Mouse (Mus musculus) thymus, adult 2 months (tissue): ENCODE data around the gene 6030468B19Rik. TPM values are rescaled to one million over a fixed set of nuclear protein-coding genes. Genes with fewer than 3 reads are reported as not detected.

ENCODE experiments used
- DNase-seq: peaks from one replicate; pipeline ENCODE4 v3.0.0; 2021
- H3K27ac ChIP-seq: fragments of 200-500 bp; 2 replicates; pipeline ENCODE4 v1.5.1; 2012; ENCODE audit warnings: low read length, control low read depth; ENCODE audit not compliant: control insufficient read depth, insufficient read depth
- H3K27me3 ChIP-seq: fragments of 200-500 bp; 2 replicates; pipeline ENCODE4 v1.6.1; 2012; ENCODE audit warnings: mild to moderate bottlenecking, low read length, moderate library complexity, mixed read lengths; ENCODE audit not compliant: control insufficient read depth, insufficient read depth
- H3K36me3 ChIP-seq: fragments of 200-500 bp; 2 replicates; pipeline ENCODE4 v1.6.1; 2012; ENCODE audit warnings: mild to moderate bottlenecking, low read length, moderate library complexity; ENCODE audit not compliant: control insufficient read depth, insufficient read depth
- H3K4me1 ChIP-seq: fragments of 200-500 bp; replicated peaks from 2 replicates; pipeline ENCODE4 v1.6.1; 2012; ENCODE audit warnings: low read length; ENCODE audit not compliant: control insufficient read depth, insufficient read depth
- H3K4me3 ChIP-seq: fragments of 200-500 bp; 2 replicates; pipeline ENCODE4 v1.5.1; 2012; ENCODE audit warnings: mild to moderate bottlenecking, low read length, control low read depth, moderate library complexity; ENCODE audit not compliant: control insufficient read depth, insufficient read depth
- CTCF ChIP-seq: fragments of 200-500 bp; IDR thresholded peaks from 2 replicates; pipeline ENCODE4 v1.5.1; 2012; ENCODE audit warnings: mild to moderate bottlenecking, control low read depth, low read length, moderate library complexity, borderline replicate concordance; ENCODE audit not compliant: control insufficient read depth, poor library complexity, insufficient read depth; ENCODE audit errors: extremely low read depth
- POLR2A ChIP-seq: fragments of 200-500 bp; IDR thresholded peaks from 2 replicates; pipeline ENCODE4 v1.6.1; 2012; ENCODE audit warnings: mild to moderate bottlenecking, low read length, control low read depth, moderate library complexity; ENCODE audit not compliant: control insufficient read depth, poor library complexity, insufficient read depth; ENCODE audit errors: extremely low read depth
- WGBS: fragments of 180-500 bp; shearing (Covaris S2); methylation state at CpG from one replicate; pipeline ENCODE4 v1.1.7; 2018; 5-methylcytosine and 5-hydroxymethylcytosine counted together
- polyA plus RNA-seq: library from polyadenylated mRNA; depleted of rRNA; stranded (reverse); fragments of >200 nt; gene quantifications from 2 replicates; pipeline ENCODE4 v1.2.3, GENCODE M21; 2012

6030468B19Rik gene
- polyA plus RNA-seq, 1 experiment: 1.7 TPM

DNA sequence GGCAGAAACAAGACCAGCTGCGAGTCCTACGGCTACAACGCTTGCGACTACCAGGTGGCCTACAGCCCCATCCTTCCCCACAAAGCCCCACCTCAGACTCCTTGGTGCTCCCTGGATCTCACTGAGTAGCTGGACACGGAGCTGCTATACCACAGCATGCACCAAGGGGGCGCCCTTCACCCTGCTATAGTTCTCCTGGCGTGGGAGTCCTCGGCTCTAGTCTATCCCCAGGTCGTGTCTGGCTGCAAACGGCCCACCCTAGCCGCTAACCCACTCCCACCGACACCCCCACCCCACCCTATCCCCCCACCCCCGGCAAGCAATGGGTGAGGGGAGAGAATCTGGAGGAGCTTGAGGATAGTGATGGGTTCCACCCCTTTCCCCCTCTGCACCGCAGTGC is 7.2 kb upstream of the 6030468B19Rik start:
- H3K4me1 ChIP-seq: peaks cover 37% of the 10 kb centered on the region
- no peaks in the 10 kb centered on the region for H3K27me3 ChIP-seq
- H3K27ac ChIP-seq: no peak overlapping the region
- DNase-seq: peak; percentile 74
- WGBS: 20% methylated on average over 14 of the region's 14 CpGs
- peak; percentile 75 for TF ChIP-seq CTCF
- no peak for TF ChIP-seq POLR2A
- peaks cover 39% of the 10 kb centered on the region for H3K36me3 ChIP-seq
- H3K4me3 ChIP-seq: no peak overlapping the region

GRCm38 (mm10) chr11:117790703-117791440 is 6.6 kb upstream of the 6030468B19Rik start:
- 79% methylated on average over 23 of the region's 23 CpGs for WGBS
- no peak for DNase-seq
- TF ChIP-seq CTCF (peak; percentile 19; the same call in 1 of the 2 replicates), POLR2A (no peak)
- peaks cover 37% of the 10 kb centered on the region for H3K36me3 ChIP-seq
- no peak overlapping the region for H3K4me3 ChIP-seq
- no peak overlapping the region for H3K27ac ChIP-seq
- peaks cover 37% of the 10 kb centered on the region for H3K4me1 ChIP-seq
- no peaks in the 10 kb centered on the region for H3K27me3 ChIP-seq

- Histone ChIP-seq H3K4me1 (peaks cover 41% of the 10 kb centered on the region), H3K4me3 (no peak overlapping the region), H3K27ac (no peak overlapping the region), H3K27me3 (no peaks in the 10 kb centered on the region), H3K36me3 (peaks cover 36% of the 10 kb centered on the region)
- 94% methylated on average over 9 of the region's 9 CpGs for WGBS
- DNase-seq: no peak
- TF ChIP-seq POLR2A: no peak
- no peak for TF ChIP-seq CTCF
These were observed 6.1 kb upstream of the 6030468B19Rik start for GRCm38 (mm10) chr11:117791441-117791761.

GRCm38 (mm10) chr11:117792281-117792888 is 5.1 kb upstream of the 6030468B19Rik start:
- no peak overlapping the region for H3K27ac ChIP-seq

GRCm38 (mm10) chr11:117794035-117794551 is 3.4 kb upstream of the 6030468B19Rik start:
- peak; percentile 33 for DNase-seq
- TF ChIP-seq CTCF: no peak
- TF ChIP-seq POLR2A: no peak
- Histone ChIP-seq H3K4me3 (no peak overlapping the region), H3K27me3 (no peaks in the 10 kb centered on the region), H3K36me3 (peaks cover 15% of the 10 kb centered on the region; the same call in 1 of the 2 replicates), H3K27ac (no peak overlapping the region), H3K4me1 (peaks cover 63% of the 10 kb centered on the region)
- 15% methylated on average over 4 of the region's 4 CpGs for WGBS

More at GRCm38 (mm10) chr11:117792281-117792888, 5.1 kb upstream of the 6030468B19Rik start:
- TF ChIP-seq POLR2A (no peak), CTCF (no peak)
- Histone ChIP-seq H3K36me3 (peaks cover 26% of the 10 kb centered on the region), H3K27me3 (no peaks in the 10 kb centered on the region), H3K4me1 (peaks cover 47% of the 10 kb centered on the region), H3K4me3 (no peak overlapping the region)
- DNase-seq: peak; percentile 51
- WGBS: 14% methylated on average over 22 of the region's 22 CpGs

DNA sequence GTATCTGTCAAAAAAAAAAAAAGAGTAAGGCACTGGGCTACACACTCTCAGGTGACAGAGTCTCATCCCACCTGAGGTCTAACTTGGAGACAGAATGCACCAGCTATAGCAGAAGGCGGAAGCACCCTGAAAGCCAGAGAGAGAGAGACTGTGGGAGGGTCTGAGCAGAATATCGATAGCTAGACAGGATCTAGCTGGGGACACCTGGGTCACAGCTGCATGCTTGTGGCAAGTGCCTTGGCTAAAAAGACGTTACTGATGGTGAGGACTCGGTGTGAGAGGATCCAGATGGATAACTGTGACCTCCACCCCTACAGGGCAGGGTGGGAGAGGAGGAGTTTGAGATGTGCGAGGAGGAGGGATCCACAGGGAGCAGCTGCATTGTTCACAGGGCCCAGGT is 506 bp upstream of the 6030468B19Rik start:
- Histone ChIP-seq H3K27me3 (no peaks in the 10 kb centered on the region), H3K4me1 (peaks cover 51% of the 10 kb centered on the region), H3K27ac (no peak overlapping the region), H3K4me3 (no peak overlapping the region), H3K36me3 (peaks cover 5% of the 10 kb centered on the region; the same call in 1 of the 2 replicates)
- no peak for DNase-seq
- TF ChIP-seq POLR2A: no peak
- TF ChIP-seq CTCF: no peak
- 13% methylated on average over 5 of the region's 5 CpGs for WGBS

DNA sequence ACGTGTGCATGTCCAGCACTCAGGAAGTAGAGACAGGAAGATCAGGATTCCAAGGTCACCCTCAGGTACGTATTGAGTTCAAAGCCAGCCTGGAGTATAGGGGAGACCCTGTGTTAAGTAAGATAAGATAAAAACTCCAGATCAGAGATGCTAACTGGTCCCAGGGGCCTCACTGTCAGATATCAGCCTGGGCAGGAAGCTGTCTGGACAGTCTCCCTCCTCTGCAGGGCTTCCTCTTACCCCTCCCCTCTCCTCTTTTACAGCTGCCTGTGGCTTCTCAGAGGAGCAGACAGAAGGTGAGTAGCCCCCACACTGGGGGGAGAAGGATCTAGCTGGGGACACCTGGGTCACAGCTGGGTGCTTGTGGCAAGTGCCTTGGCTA is 691 bp downstream of the 6030468B19Rik start:
- Histone ChIP-seq H3K27ac (no peak overlapping the region), H3K4me3 (no peak overlapping the region), H3K4me1 (peaks cover 42% of the 10 kb centered on the region), H3K27me3 (no peaks in the 10 kb centered on the region), H3K36me3 (no peaks in the 10 kb centered on the region)
- WGBS: 2% methylated on average over 2 of the region's 2 CpGs
- TF ChIP-seq POLR2A: no peak
- no peak for TF ChIP-seq CTCF
- peak; percentile 43 for DNase-seq
